In the genomic region with DNA sequence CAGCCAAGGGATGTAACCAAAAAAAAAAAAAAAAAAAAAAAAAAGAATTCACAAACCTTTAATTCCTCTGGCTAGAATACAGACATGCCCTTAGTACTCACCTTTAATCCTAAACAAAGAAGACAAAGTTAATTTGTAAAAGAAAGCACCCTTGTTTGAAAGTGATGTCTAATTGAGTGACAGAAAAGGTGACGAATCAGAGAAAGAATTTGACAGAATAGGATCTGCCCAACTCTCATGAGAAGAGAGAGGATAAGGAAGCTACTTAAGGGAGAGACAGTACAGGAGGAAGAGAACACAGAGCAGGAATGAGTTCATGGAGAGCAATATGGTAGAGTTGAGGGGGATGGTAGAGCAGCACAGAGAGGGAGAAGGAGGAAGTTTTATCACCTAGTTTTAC, we compare ENCODE assay signal across 25 mouse cellular contexts. TPM values are rescaled to one million over a fixed set of nuclear protein-coding genes. Genes with fewer than 3 reads are reported as not detected.
"Had no signal": no experiment of that assay in that cellular context is flagged by ENCODE, and none has a peak within 500 bp of the region (broad histone marks: within the 10 kb centered on the region; RNA-seq: fewer than 3 reads in every experiment).

No protein-coding gene starts in this region.

- DNase-seq: lung, adult 18-20 months; lung, embryonic 14.5 days; lung, postnatal 10 days; lung, postnatal 4 days; midbrain, embryonic 14.5 days; retina, postnatal 1 day; right cerebral cortex, adult 18-20 months; right cerebral cortex, postnatal 25 days; right cerebral cortex, postnatal 4 days; thymus, adult 2 months; thymus, postnatal 36 days had no signal

- H3K27me3 ChIP-seq: midbrain, embryonic 12.5 days; neural tube, embryonic 13.5 days; neural tube, embryonic 15.5 days; stomach, embryonic 15.5 days had no signal

- H3K27ac ChIP-seq: midbrain, embryonic 10.5 days; midbrain, embryonic 12.5 days; neural tube, embryonic 13.5 days; neural tube, embryonic 15.5 days; stomach, embryonic 15.5 days; stomach, postnatal 0 days had no signal

- H3K4me3 ChIP-seq: midbrain, embryonic 10.5 days; midbrain, embryonic 12.5 days; myocyte; neural tube, embryonic 13.5 days; neural tube, embryonic 15.5 days; stomach, embryonic 15.5 days had no signal

- H3K9ac ChIP-seq: lung, embryonic 14.5 days; midbrain, embryonic 12.5 days; neural tube, embryonic 13.5 days; neural tube, embryonic 15.5 days; stomach, embryonic 15.5 days had no signal

RNA-seq across cellular contexts. Expression of a gene that starts 30.3 kb away (rescaled TPM):
- total RNA-seq: megakaryocyte, adult 5-6 weeks; megakaryocyte-erythroid progenitor cell, adult 5-6 weeks had no signal
- polyA plus RNA-seq: lung, embryonic 14.5 days; lung, embryonic 16.5 days; midbrain, embryonic 10.5 days; myocyte; neural tube, embryonic 11.5 days; neural tube, embryonic 13.5 days; neural tube, embryonic 15.5 days; small intestine, adult 2 months; spleen, adult 2 months; stomach, embryonic 15.5 days; stomach, postnatal 0 days; testis, adult 2 months; thymus, adult 2 months had no signal
